Mouse (Mus musculus) C2C12 (cell line): ENCODE results near the gene Fbn1.

Source experiments
- CEBPB ChIP-seq: IDR thresholded peaks from one replicate; pipeline ENCODE4 v1.6.1; 2011; ENCODE audit warnings: low read depth, mild to moderate bottlenecking, control low read depth, moderate library complexity
- CTCF ChIP-seq: IDR thresholded peaks from one replicate; pipeline ENCODE4 v1.5.1; 2011; ENCODE audit not compliant: control insufficient read depth, insufficient read depth, insufficient read length
- FOSL1 ChIP-seq: IDR thresholded peaks from one replicate; pipeline ENCODE4 v1.8.0; 2011; ENCODE audit warnings: mild to moderate bottlenecking, low read length; ENCODE audit not compliant: poor library complexity, insufficient read depth, severe bottlenecking
- MAX ChIP-seq: IDR thresholded peaks from one replicate; pipeline ENCODE4 v1.6.1; 2011; ENCODE audit warnings: mild to moderate bottlenecking, control low read depth
- MYOD1 ChIP-seq: IDR thresholded peaks from one replicate; pipeline ENCODE4 v1.6.1; 2011; ENCODE audit warnings: low read depth; ENCODE audit not compliant: control insufficient read depth, insufficient read length
- USF1 ChIP-seq: IDR thresholded peaks from one replicate; pipeline ENCODE4 v1.6.1; 2011; ENCODE audit warnings: low read depth, mild to moderate bottlenecking, control low read depth, moderate library complexity

DNA sequence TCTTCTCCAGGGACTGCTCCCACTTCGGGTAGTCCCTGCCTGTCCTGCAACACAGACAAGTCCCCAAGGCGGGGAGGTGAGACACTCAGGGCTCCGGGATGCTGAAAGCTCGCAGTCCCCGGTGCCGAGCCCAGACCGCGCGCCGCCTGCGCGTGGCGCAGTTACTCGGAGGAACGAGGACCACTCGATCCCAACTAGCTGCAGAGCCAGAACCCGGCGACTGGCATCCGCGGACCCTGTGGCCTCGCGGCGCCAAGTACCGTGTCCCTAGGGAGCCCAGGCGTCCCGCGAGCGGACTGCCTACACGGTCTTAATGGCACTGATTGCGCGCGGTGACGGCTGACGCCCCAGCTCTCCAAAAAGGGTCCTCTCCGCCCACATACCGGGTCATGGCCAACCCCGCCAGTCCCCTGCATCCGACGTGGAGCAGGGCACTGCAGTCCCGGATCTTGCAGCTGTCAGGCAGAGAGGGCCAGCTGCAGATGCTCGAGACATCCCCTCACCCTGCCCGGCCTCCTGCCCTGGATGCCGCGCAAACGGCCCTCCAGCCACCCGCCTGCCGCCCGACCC, 2.0 kb downstream of the Fbn1 start:
- TF ChIP-seq CTCF (no peak), MAX (no peak), FOSL1 (no peak), USF1 (no peak), MYOD1 (peak; percentile 68), CEBPB (no peak)
